Mouse (Mus musculus): ENCODE measurements around the gene Unc93b1. TPM values are rescaled to one million over a fixed set of nuclear protein-coding genes. Genes with fewer than 3 reads are reported as not detected.

Gene Unc93b1
- polyA plus RNA-seq, 1 experiment from 2014 or later, result 12.4 TPM

DNA sequence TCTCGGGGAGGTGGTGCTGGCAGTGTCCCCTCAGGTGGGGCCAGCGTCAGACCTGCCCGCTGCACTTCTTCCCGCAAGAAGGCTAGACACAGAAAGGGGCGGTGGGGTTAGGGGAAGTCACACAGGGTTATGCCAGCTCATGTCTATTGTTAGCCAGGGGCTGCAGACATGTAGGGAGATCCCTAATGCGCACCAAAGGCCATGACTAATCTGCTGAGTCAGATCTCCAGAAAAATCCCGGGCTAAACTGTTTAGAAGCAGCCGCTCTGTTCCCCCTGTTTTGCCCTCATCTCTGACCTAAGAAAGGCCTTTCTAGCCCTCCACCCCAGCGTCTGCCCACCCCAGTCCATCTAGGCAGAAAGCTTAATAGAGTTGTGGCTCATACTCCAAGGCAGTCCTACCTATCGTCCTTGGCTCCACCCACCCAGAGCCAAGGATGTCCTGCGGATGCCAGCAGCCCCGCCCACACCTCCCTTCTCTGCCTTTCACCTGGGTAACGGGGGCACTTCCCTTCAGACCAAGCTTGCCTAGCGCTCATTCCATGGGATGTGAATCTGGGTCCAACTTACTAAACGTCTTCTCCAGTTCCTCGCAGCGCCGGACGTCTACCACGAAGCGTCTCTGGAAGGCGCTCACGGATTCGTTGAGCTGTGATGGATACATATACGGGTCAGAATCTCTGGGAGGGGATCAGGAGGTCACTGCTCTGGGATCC lies 31.2 kb upstream of the Unc93b1 start:
- no peaks in the 10 kb centered on the region for H3K27me3 ChIP-seq (replicated peaks)
- H3K27ac ChIP-seq (replicated peaks), result peak overlapping the region; percentile 88; the same call in 1 of the 2 replicates
- H3K9me3 ChIP-seq, result no peaks in the 10 kb centered on the region
- H3K4me3 ChIP-seq, result no peak overlapping the region
- ATAC-seq (ENCODE audit: extremely low read depth, insufficient number of reproducible peaks, low FRiP score, low TSS enrichment), result no peak
- peak overlapping the region; percentile 82 for H3K4me2 ChIP-seq
- H3K36me3 ChIP-seq, result peaks cover 55% of the 10 kb centered on the region
- WGBS, result 73% methylated on average over 25 of the region's 25 CpGs
- H3K4me1 ChIP-seq, result peaks cover 38% of the 10 kb centered on the region
- H3K9ac ChIP-seq, result peak overlapping the region; percentile 84; the same call in 1 of the 2 replicates

DNA sequence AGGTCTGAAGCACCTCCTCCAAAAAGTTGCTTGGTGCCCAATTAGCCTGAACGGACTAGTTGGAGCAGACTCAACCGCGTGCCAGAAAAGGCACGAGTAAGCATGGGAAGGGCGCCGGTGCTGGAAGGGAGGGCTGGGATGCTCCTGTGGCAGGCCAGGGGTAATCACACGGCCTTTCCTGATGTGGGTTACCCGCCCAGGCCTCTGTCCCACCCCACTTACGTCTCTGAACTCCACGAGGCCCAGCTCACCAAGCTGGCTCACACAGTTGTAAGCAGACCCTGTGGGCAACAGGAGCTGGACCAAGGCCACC lies 30.7 kb upstream of the Unc93b1 start:
- no peak for ATAC-seq (ENCODE audit: extremely low read depth, insufficient number of reproducible peaks, low FRiP score, low TSS enrichment)
- no peaks in the 10 kb centered on the region for H3K9me3 ChIP-seq
- H3K4me2 ChIP-seq, result peak overlapping the region; percentile 82
- WGBS, result 65% methylated on average over 10 of the region's 10 CpGs
- H3K36me3 ChIP-seq, result peaks cover 55% of the 10 kb centered on the region
- H3K9ac ChIP-seq, result peak overlapping the region; percentile 84; the same call in 1 of the 2 replicates
- no peaks in the 10 kb centered on the region for H3K27me3 ChIP-seq (replicated peaks)
- H3K27ac ChIP-seq (replicated peaks), result peak overlapping the region; percentile 88; the same call in 1 of the 2 replicates
- peak overlapping the region; percentile 67 for H3K4me3 ChIP-seq
- H3K4me1 ChIP-seq, result peaks cover 38% of the 10 kb centered on the region

DNA sequence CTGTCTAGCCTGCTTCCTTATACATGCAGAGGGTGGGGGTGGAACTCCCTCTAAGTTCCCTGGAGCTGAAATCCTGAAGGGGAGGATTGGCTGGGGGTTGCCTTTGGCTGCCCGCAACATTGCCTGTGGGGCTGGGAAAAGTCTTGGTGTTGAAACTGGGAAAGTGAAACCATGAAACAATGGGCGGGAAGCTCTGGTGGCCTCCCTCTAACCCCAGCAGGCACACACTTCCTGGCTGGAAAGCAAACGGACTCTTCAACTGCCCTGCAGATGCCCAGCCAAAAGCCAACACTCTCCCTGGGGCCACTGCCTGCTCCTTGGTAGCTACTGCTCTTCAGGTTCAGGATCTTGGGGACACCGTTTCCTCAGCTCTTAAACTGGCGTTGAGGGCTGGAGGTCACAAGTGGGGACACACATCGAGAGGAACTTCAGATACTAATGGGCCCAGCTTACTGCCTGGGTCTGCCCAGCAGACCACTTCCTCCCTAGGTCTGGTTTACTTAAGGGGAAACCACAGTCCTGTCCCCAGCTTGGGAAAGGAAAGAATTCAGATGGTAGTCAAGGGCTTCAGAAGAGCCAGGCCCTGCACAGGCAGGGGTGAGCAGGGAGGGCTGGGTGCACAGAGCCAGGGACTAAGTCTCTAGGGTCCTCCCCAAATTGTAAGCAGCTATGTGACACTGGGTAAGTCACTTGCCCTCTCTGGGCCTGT lies 29.6 kb upstream of the Unc93b1 start:
- no peak for ATAC-seq (ENCODE audit: extremely low read depth, insufficient number of reproducible peaks, low FRiP score, low TSS enrichment)
- WGBS, result 31% methylated on average over 6 of the region's 6 CpGs
- Histone ChIP-seq H3K4me2 (peak overlapping the region; percentile 82), H3K36me3 (peaks cover 58% of the 10 kb centered on the region), H3K4me1 (peaks cover 38% of the 10 kb centered on the region), H3K9ac (peak overlapping the region; percentile 84), H3K27ac (replicated peaks) (peak overlapping the region; percentile 88), H3K4me3 (peak overlapping the region; percentile 67), H3K27me3 (replicated peaks) (no peaks in the 10 kb centered on the region), H3K9me3 (no peaks in the 10 kb centered on the region)

DNA sequence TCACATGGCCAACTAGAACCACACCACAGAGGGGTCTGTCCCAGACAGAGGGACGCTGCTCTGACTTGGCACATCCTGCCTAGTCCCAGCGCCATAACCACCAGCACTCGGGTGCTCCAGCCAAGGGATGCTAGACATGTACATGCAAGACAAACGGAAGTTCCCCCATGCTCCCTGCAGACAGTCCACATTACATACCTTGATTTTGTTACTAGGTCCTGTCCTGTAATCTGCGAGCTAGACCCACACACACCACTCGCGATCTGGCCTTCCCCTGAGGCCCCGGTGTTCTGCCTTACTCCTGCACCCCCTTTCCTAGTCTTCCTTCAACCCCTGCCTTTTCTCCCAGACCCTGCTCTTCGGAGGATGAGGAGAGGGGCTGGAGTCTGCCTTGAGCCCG lies 28.7 kb upstream of the Unc93b1 start:
- Histone ChIP-seq H3K9me3 (no peaks in the 10 kb centered on the region), H3K4me3 (peak overlapping the region; percentile 67), H3K36me3 (peaks cover 63% of the 10 kb centered on the region), H3K9ac (peak overlapping the region; percentile 84), H3K4me1 (peaks cover 40% of the 10 kb centered on the region), H3K4me2 (peak overlapping the region; percentile 82), H3K27ac (replicated peaks) (peak overlapping the region; percentile 88), H3K27me3 (replicated peaks) (no peaks in the 10 kb centered on the region)
- 26% methylated on average over 10 of the region's 10 CpGs for WGBS
- no peak for ATAC-seq (ENCODE audit: extremely low read depth, insufficient number of reproducible peaks, low FRiP score, low TSS enrichment)

DNA sequence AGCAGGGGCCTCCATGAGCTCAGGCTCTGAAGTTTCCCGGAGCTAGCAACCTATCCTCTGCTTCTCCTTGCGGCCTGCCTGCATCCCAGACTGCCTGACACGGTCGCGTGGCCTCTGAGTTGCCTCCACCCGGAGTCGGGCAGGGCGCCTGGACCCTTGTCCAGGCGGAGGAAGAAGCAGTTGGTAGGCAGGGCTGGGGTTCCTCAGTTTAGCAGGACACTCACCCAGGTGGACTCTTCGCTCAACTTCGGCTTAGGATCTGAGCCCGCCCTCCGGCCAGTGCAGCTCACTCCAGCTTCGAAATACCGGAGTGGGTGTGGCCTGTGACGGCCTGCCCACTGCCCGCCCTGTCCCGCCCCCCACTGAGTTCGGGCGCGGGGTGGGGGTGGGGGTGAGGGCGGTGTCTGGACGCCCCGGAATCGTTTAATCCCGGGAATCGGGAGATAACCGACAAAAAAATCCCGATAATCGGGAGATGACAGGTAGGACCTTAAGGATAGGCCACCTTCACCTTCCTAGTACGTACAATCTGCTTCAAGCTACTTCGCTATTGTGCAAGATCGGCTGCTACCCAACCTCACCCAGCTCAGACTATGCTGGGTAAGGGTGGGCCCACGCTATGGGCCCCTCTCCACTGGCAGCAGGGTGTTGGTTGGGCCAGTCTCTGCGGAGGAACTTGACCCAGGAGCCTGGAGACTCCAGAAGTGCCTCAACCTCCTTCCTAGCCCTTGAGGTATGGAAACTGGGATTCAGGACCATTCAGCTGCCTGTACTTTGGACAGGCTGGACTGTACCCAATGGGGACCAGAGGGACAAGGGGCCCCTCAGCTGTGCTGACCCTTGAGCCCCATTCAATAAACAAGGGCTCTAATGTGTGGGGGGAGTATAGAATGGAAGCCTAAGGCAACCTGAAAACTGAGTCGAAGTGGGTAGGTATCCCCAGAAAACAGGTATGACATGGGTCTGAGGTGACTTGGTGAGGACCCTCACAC lies 27.9 kb upstream of the Unc93b1 start, which contains the start of gene Tcirg1:
TSS of gene Tcirg1 (minus strand) at position 339 of the 992 bp plus-strand sequence.
- peak within 1 kb of the TSS; percentile 84 for H3K9ac ChIP-seq
- H3K4me3 ChIP-seq, result peak within 1 kb of the TSS; percentile 67
- no peaks in the 10 kb centered on the region for H3K27me3 ChIP-seq (replicated peaks)
- ATAC-seq (ENCODE audit: extremely low read depth, insufficient number of reproducible peaks, low FRiP score, low TSS enrichment), result peak; percentile 80
- peaks cover 48% of the 10 kb centered on the region for H3K4me1 ChIP-seq
- 5% methylated on average over 36 of the region's 36 CpGs for WGBS
- peak within 1 kb of the TSS; percentile 88 for H3K27ac ChIP-seq (replicated peaks)
- H3K36me3 ChIP-seq, result peaks cover 57% of the 10 kb centered on the region
- H3K9me3 ChIP-seq, result no peaks in the 10 kb centered on the region
- H3K4me2 ChIP-seq, result peak within 1 kb of the TSS; percentile 82

DNA sequence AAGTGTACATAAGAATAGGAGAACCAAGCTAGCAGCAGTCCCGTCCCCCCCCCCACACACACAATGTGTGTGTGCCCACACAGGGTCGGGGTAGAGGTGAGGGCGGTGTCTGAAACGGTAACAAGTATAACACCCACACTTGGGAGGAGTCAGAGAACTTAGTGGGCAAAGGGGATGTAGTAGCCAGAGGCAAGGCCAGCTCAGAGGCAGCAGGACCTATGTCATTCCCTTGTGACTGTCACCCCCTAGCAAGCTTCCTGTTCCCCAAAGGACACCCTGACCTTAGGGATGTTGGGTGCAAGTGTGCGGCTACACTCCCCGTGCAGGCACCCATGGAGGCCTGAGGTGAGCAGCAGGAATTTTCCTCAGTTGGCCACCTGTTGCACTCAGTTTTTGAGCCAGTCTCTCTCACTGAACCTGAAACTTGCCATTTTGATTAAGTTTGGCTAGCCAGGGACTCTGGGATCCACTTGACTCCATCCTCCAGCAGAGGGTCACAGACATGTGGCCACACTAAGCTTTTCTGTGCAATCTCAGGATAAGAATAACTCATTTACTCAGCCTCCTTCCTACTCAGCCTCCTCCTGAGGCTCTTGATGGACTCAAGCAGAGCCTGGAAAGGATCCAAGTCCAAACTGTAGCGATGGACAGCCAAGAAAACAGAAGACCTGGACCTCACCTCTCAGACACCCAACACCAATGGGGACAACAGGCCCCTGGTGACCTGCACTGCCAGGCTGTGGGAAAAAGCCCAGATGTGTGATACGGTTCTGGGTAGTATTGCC lies 26.9 kb upstream of the Unc93b1 start:
- peak overlapping the region; percentile 84 for H3K9ac ChIP-seq
- peaks cover 50% of the 10 kb centered on the region for H3K4me1 ChIP-seq
- H3K27ac ChIP-seq (replicated peaks), result no peak overlapping the region
- H3K9me3 ChIP-seq, result no peaks in the 10 kb centered on the region
- no peak for ATAC-seq (ENCODE audit: extremely low read depth, insufficient number of reproducible peaks, low FRiP score, low TSS enrichment)
- peak overlapping the region; percentile 67; the same call in 1 of the 2 replicates for H3K4me3 ChIP-seq
- no peaks in the 10 kb centered on the region for H3K27me3 ChIP-seq (replicated peaks)
- peaks cover 47% of the 10 kb centered on the region for H3K36me3 ChIP-seq
- peak overlapping the region; percentile 82 for H3K4me2 ChIP-seq
- WGBS, result 78% methylated on average over 8 of the region's 8 CpGs

GRCm38 (mm10) chr19:3910206-3910605 lies 24.8 kb upstream of the Unc93b1 start:
- 79% methylated on average over 5 of the region's 5 CpGs for WGBS
- no peak for ATAC-seq (ENCODE audit: extremely low read depth, insufficient number of reproducible peaks, low FRiP score, low TSS enrichment)
- Histone ChIP-seq H3K36me3 (peaks cover 35% of the 10 kb centered on the region), H3K4me2 (no peak overlapping the region), H3K4me1 (peaks cover 44% of the 10 kb centered on the region), H3K27me3 (replicated peaks) (no peaks in the 10 kb centered on the region), H3K9ac (no peak overlapping the region), H3K27ac (replicated peaks) (no peak overlapping the region), H3K9me3 (no peaks in the 10 kb centered on the region), H3K4me3 (no peak overlapping the region)

- Histone ChIP-seq H3K27me3 (replicated peaks) (no peaks in the 10 kb centered on the region), H3K4me3 (peak within 1 kb of the TSS; percentile 86), H3K4me1 (peaks cover 24% of the 10 kb centered on the region), H3K36me3 (peaks cover 35% of the 10 kb centered on the region), H3K9ac (peak within 1 kb of the TSS; percentile 86), H3K9me3 (no peaks in the 10 kb centered on the region), H3K4me2 (peak within 1 kb of the TSS; percentile 79), H3K27ac (replicated peaks) (peak within 1 kb of the TSS; percentile 84)
- under 1% methylated on average over 43 of the region's 43 CpGs for WGBS
- ATAC-seq (ENCODE audit: extremely low read depth, insufficient number of reproducible peaks, low FRiP score, low TSS enrichment), result peak; percentile 96
Measured at GRCm38 (mm10) chr19:3912337-3913204, 22.4 kb upstream of the Unc93b1 start, which contains the start of gene Ndufs8. Ndufs8 (minus strand) TSS chr19:3912774.

DNA sequence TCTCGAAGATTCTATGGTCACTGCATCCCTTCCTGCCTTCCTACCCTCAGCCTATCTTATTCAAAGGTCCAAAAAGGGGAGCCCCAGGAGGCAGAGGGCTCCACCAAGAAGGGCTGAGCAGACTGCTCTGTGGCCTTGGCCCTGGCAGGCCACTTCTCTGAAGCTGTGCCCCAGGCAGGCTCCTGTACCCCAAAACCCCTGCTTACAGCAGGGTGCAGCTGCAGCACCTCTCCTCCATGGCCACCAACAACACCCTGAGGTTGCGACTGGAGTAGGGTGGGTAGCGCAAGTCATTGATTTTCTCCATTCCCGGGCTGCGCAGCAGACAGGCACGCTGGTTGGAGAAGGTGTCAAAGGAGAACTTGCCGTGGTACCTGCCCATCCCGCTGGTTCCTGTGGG lies 21.3 kb upstream of the Unc93b1 start:
- no peak for ATAC-seq (ENCODE audit: extremely low read depth, insufficient number of reproducible peaks, low FRiP score, low TSS enrichment)
- Histone ChIP-seq H3K9ac (peak overlapping the region; percentile 72), H3K4me2 (peak overlapping the region; percentile 79), H3K36me3 (peaks cover 27% of the 10 kb centered on the region), H3K27me3 (replicated peaks) (no peaks in the 10 kb centered on the region), H3K4me1 (peaks cover 21% of the 10 kb centered on the region), H3K4me3 (peak overlapping the region; percentile 86), H3K27ac (replicated peaks) (peak overlapping the region; percentile 75), H3K9me3 (no peaks in the 10 kb centered on the region)
- WGBS, result 83% methylated on average over 8 of the region's 8 CpGs

- no peak for ATAC-seq (ENCODE audit: extremely low read depth, insufficient number of reproducible peaks, low FRiP score, low TSS enrichment)
- no peak overlapping the region for H3K27ac ChIP-seq (replicated peaks)
Measured at GRCm38 (mm10) chr19:3914535-3914934, 20.5 kb upstream of the Unc93b1 start.

More at GRCm38 (mm10) chr19:3914535-3914934, 20.5 kb upstream of the Unc93b1 start:
- H3K4me1 ChIP-seq, result peaks cover 26% of the 10 kb centered on the region
- H3K4me2 ChIP-seq, result no peak overlapping the region
- WGBS, result 78% methylated on average over 5 of the region's 5 CpGs
- peaks cover 19% of the 10 kb centered on the region for H3K36me3 ChIP-seq
- H3K27me3 ChIP-seq (replicated peaks), result no peaks in the 10 kb centered on the region
- no peak overlapping the region for H3K4me3 ChIP-seq
- no peak overlapping the region for H3K9ac ChIP-seq
- no peaks in the 10 kb centered on the region for H3K9me3 ChIP-seq

Data from heart, embryonic 13.5 days (tissue).